Mouse (Mus musculus): Measurements from ENCODE around the gene Il1rl2. TPM values are rescaled to one million over a fixed set of nuclear protein-coding genes. Genes with fewer than 3 reads are reported as not detected.

The Il1rl2 gene
- polyA plus RNA-seq, 1 experiment from 2014 or later, result 15.5 TPM

DNA sequence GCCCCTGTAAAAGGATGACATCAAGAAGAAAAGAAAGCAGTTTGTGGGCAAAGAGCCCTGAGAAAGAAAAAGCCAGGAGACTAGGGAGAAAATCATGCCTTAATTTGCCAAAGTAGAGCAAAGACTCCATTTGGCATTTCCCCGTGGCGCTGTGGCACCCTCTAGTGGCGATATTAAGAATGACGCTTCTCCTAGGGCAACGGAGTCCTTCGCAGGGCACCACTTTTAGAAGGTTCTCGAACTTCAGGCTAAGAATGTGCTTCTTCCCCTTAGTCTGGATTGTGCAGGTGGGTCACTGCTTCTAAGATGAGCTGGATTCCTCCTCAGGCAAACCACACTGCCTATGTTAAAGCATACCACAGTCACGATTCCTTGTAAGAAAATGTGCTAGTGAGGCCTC is 54.4 kb downstream of the Il1rl2 start:
- Histone ChIP-seq H3K4me3 (replicated peaks) (no peak overlapping the region), H3K4me1 (0 out of 2 replicates have a peak, but pooled peaks cover 4% of the 10 kb centered on the region), H3K27ac (replicated peaks) (no peak overlapping the region), H3K9me3 (replicated peaks) (no peaks in the 10 kb centered on the region), H3K36me3 (no peaks in the 10 kb centered on the region), H3K9ac (no peak overlapping the region), H3K27me3 (no peaks in the 10 kb centered on the region), H3K4me2 (replicated peaks) (no peak overlapping the region)
- 15% methylated on average over 8 of the region's 8 CpGs for WGBS
- ATAC-seq (ENCODE audit: insufficient number of reproducible peaks, low FRiP score, low TSS enrichment, low read depth), result no peak

DNA sequence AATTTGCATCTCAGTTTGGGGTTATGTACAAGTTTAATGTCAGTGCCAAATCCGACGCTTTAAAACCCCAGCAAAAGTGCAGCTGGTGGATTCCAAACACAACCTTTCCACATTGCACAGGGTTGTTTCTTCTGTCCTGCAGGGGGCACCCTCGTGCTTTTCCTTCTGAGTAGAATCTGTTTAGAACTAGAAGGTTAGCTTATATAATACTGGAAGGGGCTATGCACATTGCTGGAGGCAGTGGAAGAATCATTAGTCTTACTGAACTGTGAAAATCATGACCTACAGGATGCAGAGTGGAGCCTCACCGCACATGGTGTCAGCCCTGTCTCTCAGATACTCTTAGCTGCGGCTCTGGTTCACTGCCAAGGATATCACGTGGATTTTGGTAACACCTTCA is 55.7 kb downstream of the Il1rl2 start:
- H3K4me1 ChIP-seq, result 0 out of 2 replicates have a peak, but pooled peaks cover 4% of the 10 kb centered on the region
- no peaks in the 10 kb centered on the region for H3K27me3 ChIP-seq
- no peak overlapping the region for H3K4me2 ChIP-seq (replicated peaks)
- H3K9ac ChIP-seq, result no peak overlapping the region
- no peaks in the 10 kb centered on the region for H3K36me3 ChIP-seq
- no peak overlapping the region for H3K4me3 ChIP-seq (replicated peaks)
- no peak overlapping the region for H3K27ac ChIP-seq (replicated peaks)
- no peaks in the 10 kb centered on the region for H3K9me3 ChIP-seq (replicated peaks)
- ATAC-seq (ENCODE audit: insufficient number of reproducible peaks, low FRiP score, low TSS enrichment, low read depth), result no peak
- WGBS, result 49% methylated on average over 6 of the region's 6 CpGs

DNA sequence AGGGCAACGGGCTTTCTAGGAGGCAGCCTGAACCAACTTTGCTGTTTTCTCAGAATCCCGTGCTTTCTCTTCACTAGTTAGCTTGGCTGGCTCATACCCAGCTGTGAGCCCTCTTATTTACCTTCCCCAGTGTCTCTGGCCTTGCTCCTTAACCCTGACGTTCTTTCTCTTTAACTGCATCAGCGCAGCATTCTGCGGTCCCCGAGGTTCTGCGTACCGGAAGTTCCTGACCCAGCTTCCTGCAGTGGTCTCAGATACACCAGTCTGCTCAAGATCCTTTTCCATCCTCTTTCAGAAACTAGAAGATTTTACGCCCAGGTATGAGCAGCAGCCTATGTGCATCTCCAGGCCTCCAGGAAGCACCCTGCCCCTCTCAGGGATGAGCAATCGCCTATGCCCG is 56.6 kb downstream of the Il1rl2 start:
- no peak for ATAC-seq (ENCODE audit: insufficient number of reproducible peaks, low FRiP score, low TSS enrichment, low read depth)
- no peak overlapping the region for H3K27ac ChIP-seq (replicated peaks)
- no peak overlapping the region for H3K4me3 ChIP-seq (replicated peaks)
- H3K4me1 ChIP-seq, result no peaks in the 10 kb centered on the region
- H3K36me3 ChIP-seq, result no peaks in the 10 kb centered on the region
- H3K9me3 ChIP-seq (replicated peaks), result no peaks in the 10 kb centered on the region
- no peak overlapping the region for H3K4me2 ChIP-seq (replicated peaks)
- WGBS, result 86% methylated on average over 11 of the region's 11 CpGs
- no peaks in the 10 kb centered on the region for H3K27me3 ChIP-seq
- no peak overlapping the region for H3K9ac ChIP-seq

DNA sequence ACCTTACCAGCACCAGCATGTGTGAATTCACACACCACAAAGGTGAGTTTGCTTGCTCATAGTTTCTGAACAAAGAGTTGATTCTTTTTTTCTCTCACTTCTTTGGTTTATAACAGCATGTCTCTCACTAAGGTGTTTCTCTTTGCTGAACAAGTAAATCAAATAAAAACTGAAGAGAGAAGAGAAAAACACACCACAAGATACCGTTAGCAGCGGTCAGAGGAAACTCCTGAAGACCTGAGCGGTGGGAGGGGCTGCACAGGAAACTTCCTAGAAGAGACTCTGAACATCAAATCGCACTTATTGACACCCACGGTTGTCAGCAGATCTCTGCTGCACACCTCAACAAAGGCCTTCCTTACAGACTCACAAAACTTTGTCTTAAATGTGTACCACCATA is 58.4 kb downstream of the Il1rl2 start:
- Histone ChIP-seq H3K36me3 (no peaks in the 10 kb centered on the region), H3K9me3 (replicated peaks) (no peaks in the 10 kb centered on the region), H3K4me1 (no peaks in the 10 kb centered on the region), H3K27me3 (no peaks in the 10 kb centered on the region), H3K27ac (replicated peaks) (no peak overlapping the region), H3K4me2 (replicated peaks) (no peak overlapping the region), H3K9ac (no peak overlapping the region), H3K4me3 (replicated peaks) (no peak overlapping the region)
- no peak for ATAC-seq (ENCODE audit: insufficient number of reproducible peaks, low FRiP score, low TSS enrichment, low read depth)
- WGBS, result 79% methylated on average over 5 of the region's 5 CpGs

DNA sequence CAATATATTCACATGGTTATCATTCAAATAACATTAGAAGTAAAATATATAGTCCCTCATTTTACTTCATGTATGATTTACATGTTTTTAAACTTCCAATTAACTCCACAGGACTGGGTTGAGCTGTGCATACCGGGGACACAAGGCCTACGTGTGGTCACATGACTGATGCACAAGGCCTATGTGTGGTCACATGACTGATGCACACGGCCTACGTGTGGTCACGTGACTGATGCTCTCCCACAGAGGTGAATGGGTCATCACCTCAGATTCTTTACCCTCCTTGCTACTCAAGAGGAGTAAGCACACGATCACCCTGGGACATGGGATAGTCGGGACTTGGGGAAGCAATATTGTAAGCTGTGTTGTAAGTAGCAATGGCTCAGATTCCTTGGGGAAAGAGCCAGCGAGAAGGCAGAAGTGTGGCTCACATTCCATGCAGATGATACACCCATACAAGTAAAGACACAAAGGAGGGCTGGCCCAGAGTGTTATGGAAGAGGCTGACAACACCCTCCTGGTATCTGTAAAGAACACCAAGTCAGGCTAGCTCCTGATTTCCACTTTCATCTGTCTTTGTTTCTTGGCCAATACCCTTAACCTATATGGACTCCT is 60.6 kb downstream of the Il1rl2 start:
- Histone ChIP-seq H3K36me3 (no peaks in the 10 kb centered on the region), H3K27ac (replicated peaks) (no peak overlapping the region), H3K4me1 (no peaks in the 10 kb centered on the region), H3K9ac (no peak overlapping the region), H3K4me2 (replicated peaks) (no peak overlapping the region), H3K27me3 (no peaks in the 10 kb centered on the region), H3K4me3 (replicated peaks) (no peak overlapping the region), H3K9me3 (replicated peaks) (no peaks in the 10 kb centered on the region)
- 89% methylated on average over 8 of the region's 8 CpGs for WGBS
- ATAC-seq (ENCODE audit: insufficient number of reproducible peaks, low FRiP score, low TSS enrichment, low read depth), result no peak

DNA sequence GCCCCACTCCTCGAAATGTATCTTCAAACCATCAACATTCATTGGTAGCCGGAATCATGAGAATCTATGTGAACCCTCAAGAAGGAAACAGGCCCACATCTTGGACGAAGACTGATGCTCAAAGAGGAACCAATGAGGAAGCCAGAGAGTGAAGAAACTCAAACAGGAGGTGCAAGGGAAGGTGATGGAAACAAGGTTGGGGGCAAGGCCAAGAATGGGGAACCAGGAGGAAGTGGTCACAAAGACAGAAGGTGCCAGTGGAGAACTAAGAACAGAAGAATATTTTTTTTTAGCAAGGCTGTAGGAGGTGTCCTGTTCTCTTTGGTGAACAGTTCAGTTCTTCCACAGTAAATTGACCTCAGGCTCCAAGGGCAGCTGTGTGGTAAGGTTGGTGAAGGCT is 67.0 kb downstream of the Il1rl2 start:
- no peak overlapping the region for H3K9ac ChIP-seq
- no peaks in the 10 kb centered on the region for H3K9me3 ChIP-seq (replicated peaks)
- H3K27me3 ChIP-seq, result no peaks in the 10 kb centered on the region
- no peak for ATAC-seq (ENCODE audit: insufficient number of reproducible peaks, low FRiP score, low TSS enrichment, low read depth)
- H3K4me1 ChIP-seq, result no peaks in the 10 kb centered on the region
- WGBS, result 85% methylated on average over 3 of the region's 3 CpGs
- no peak overlapping the region for H3K4me2 ChIP-seq (replicated peaks)
- no peaks in the 10 kb centered on the region for H3K36me3 ChIP-seq
- no peak overlapping the region for H3K27ac ChIP-seq (replicated peaks)
- H3K4me3 ChIP-seq (replicated peaks), result no peak overlapping the region

DNA sequence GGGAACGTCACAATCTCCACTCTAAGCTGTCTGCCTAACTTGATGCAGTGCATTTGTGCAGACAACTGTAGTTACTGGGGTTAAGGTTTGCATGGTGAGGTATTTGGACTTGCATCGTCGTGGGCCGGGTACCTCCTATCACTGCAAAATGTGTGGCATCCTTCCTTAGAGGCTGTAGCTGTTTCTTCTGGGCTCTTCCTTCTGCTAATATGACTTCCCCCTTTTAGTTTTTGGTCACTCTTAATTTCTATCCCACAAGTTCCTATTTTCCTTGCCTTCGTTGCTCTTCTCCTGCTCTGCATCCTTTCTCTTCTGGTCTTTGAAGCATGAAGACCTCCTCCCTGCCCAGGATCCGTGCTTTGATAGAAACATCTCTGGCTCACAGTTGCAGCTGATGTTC is 68.1 kb downstream of the Il1rl2 start:
- Histone ChIP-seq H3K4me3 (replicated peaks) (no peak overlapping the region), H3K27ac (replicated peaks) (no peak overlapping the region), H3K9me3 (replicated peaks) (no peaks in the 10 kb centered on the region), H3K4me1 (no peaks in the 10 kb centered on the region), H3K27me3 (no peaks in the 10 kb centered on the region), H3K36me3 (no peaks in the 10 kb centered on the region), H3K9ac (no peak overlapping the region), H3K4me2 (replicated peaks) (no peak overlapping the region)
- 81% methylated on average over 6 of the region's 6 CpGs for WGBS
- no peak for ATAC-seq (ENCODE audit: insufficient number of reproducible peaks, low FRiP score, low TSS enrichment, low read depth)

DNA sequence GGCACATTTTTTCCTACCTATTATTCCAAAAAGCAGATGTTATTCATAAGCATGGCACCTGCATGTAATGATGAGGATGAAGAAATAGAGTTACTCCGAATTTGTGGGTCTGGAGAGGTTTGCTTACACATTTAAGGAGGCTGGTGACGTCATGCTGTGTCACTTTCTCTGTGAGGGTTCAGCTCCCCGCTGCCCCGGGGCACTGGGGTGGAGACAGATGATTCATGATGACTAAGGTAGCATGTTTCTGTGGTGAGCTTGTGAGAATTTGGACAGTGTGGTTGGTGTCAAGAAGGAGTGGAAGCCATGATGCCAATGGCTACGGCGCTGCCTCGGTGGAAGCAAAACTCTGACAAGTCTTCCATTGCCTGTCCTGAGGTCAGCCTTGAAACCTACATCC is 68.8 kb downstream of the Il1rl2 start:
- WGBS, result 75% methylated on average over 7 of the region's 7 CpGs
- no peaks in the 10 kb centered on the region for H3K9me3 ChIP-seq (replicated peaks)
- H3K36me3 ChIP-seq, result no peaks in the 10 kb centered on the region
- ATAC-seq (ENCODE audit: insufficient number of reproducible peaks, low FRiP score, low TSS enrichment, low read depth), result no peak
- H3K27me3 ChIP-seq, result no peaks in the 10 kb centered on the region
- H3K4me2 ChIP-seq (replicated peaks), result no peak overlapping the region
- H3K9ac ChIP-seq, result no peak overlapping the region
- no peaks in the 10 kb centered on the region for H3K4me1 ChIP-seq
- no peak overlapping the region for H3K4me3 ChIP-seq (replicated peaks)
- H3K27ac ChIP-seq (replicated peaks), result no peak overlapping the region

DNA sequence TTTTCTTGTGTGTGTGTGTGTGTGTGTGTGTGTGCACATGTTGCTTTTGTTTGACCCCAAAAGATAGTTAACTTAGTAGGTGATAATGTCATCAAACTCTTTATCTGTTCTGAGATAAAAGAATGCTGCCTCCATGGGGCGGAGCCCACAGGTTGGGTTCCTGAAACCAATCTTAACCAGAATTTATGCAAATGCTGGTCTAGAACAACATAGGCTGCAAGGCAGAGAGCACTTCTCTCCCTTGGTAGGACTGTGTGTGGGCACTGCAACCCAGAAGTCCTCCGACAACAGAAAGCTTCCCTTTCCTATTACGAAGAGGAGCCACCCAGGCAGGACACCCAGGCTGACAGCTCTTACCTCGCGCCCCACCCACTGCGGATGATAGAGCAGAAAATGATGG is 75.2 kb downstream of the Il1rl2 start:
- Histone ChIP-seq H3K4me1 (no peaks in the 10 kb centered on the region), H3K27me3 (no peaks in the 10 kb centered on the region), H3K27ac (replicated peaks) (no peak overlapping the region), H3K9ac (no peak overlapping the region), H3K9me3 (replicated peaks) (no peaks in the 10 kb centered on the region), H3K36me3 (no peaks in the 10 kb centered on the region), H3K4me2 (replicated peaks) (no peak overlapping the region), H3K4me3 (replicated peaks) (no peak overlapping the region)
- no peak for ATAC-seq (ENCODE audit: insufficient number of reproducible peaks, low FRiP score, low TSS enrichment, low read depth)
- WGBS, result 96% methylated on average over 6 of the region's 6 CpGs

DNA sequence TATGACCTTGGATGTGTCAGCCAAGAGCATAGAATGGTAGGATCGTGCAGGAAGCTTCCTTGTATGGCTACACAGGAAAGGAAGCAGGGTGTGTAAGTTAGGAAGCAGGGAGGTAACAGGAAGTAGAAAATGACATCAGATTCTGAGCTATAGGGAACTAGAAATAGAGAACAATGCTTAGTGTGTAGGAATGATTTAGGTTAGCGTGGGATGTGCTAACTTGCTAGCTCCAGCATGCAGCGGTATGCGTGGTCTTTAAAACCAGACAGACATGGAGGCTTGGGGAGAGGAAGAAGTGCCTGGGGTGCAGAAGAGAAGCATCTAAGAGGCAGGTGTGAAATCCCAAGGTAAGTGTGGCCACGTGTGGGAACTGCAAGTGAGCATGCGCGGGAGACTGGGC is 80.3 kb downstream of the Il1rl2 start:
- H3K9me3 ChIP-seq (replicated peaks), result no peaks in the 10 kb centered on the region
- no peak for ATAC-seq (ENCODE audit: insufficient number of reproducible peaks, low FRiP score, low TSS enrichment, low read depth)

DNA sequence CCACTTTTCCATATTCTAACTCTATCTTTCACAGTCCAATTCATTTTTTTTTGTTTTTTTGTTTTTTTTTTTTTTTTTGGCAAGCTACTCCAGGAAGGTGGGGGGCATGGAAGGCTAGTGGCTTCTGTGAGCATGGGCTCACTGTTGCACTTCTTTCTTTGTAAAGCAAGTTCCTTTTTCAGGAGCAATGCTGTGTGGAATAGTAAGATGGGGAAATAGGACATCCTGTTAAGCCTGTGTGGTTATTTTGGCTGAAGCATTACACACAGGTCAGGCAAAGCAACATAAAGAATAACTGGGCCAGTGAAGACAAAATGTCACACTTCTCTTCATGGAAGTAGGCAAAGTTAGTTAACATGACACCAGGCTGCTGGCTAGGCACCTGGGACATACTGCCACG is 85.5 kb downstream of the Il1rl2 start:
- WGBS, result 71% methylated on average over 1 of the region's 1 CpGs
- Histone ChIP-seq H3K4me2 (replicated peaks) (no peak overlapping the region), H3K4me1 (no peaks in the 10 kb centered on the region)

More for the DNA sequence above, 80.3 kb downstream of the Il1rl2 start:
- Histone ChIP-seq H3K36me3 (no peaks in the 10 kb centered on the region), H3K4me3 (replicated peaks) (no peak overlapping the region), H3K4me1 (no peaks in the 10 kb centered on the region), H3K27ac (replicated peaks) (no peak overlapping the region), H3K27me3 (no peaks in the 10 kb centered on the region), H3K9ac (no peak overlapping the region), H3K4me2 (replicated peaks) (no peak overlapping the region)
- 70% methylated on average over 7 of the region's 7 CpGs for WGBS

DNA sequence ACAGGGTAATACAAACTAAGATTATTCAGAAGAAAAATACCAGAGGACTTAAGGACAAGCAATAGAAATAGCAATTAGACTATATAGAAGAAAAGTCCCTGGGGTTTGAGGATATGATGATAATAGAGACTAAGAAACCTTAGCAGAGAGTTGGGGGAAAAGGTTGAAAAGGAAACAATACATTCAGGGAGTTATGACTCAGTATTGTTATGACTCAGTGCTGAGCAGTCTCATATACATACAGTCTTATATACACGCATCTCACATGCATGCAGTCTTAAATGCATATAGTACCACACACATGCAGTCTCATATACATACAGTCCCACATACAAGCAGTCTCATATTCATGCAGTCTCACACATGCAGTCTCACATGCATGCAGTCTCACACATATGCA is 88.6 kb downstream of the Il1rl2 start:
- 94% methylated on average over 1 of the region's 1 CpGs for WGBS
- Histone ChIP-seq H3K9ac (no peak overlapping the region), H3K4me3 (replicated peaks) (no peak overlapping the region), H3K4me1 (no peaks in the 10 kb centered on the region), H3K27ac (replicated peaks) (no peak overlapping the region), H3K27me3 (no peaks in the 10 kb centered on the region), H3K4me2 (replicated peaks) (no peak overlapping the region), H3K9me3 (replicated peaks) (no peaks in the 10 kb centered on the region), H3K36me3 (no peaks in the 10 kb centered on the region)
- ATAC-seq (ENCODE audit: insufficient number of reproducible peaks, low FRiP score, low TSS enrichment, low read depth), result no peak

More for the DNA sequence above, 85.5 kb downstream of the Il1rl2 start:
- no peak for ATAC-seq (ENCODE audit: insufficient number of reproducible peaks, low FRiP score, low TSS enrichment, low read depth)
- H3K27me3 ChIP-seq, result no peaks in the 10 kb centered on the region
- H3K9me3 ChIP-seq (replicated peaks), result no peaks in the 10 kb centered on the region
- H3K27ac ChIP-seq (replicated peaks), result no peak overlapping the region
- H3K36me3 ChIP-seq, result no peaks in the 10 kb centered on the region
- no peak overlapping the region for H3K9ac ChIP-seq
- H3K4me3 ChIP-seq (replicated peaks), result no peak overlapping the region
